Mouse (Mus musculus): ENCODE results near the gene Tram2.

GRCm38 (mm10) chr1:20997881-20998389 is 81.1 kb downstream of the Tram2 start:
- TF ChIP-seq TAL1 (conservative IDR thresholded peaks at IDR 0.05; ENCODE audit: low read depth, low read length) (no peak), CTCF (IDR thresholded peaks at IDR 0.05; ENCODE audit: low read depth, low read length) (no peak), GATA1 (IDR thresholded peaks at IDR 0.05; ENCODE audit: borderline replicate concordance, low read length) (no peak), POLR2AphosphoS5 (IDR thresholded peaks at IDR 0.05; ENCODE audit: insufficient replicate concordance, low read depth, low read length) (no peak), GATA2 (IDR thresholded peaks at IDR 0.05; ENCODE audit: borderline replicate concordance, low read depth, low read length) (no peak)

Measured in G1E (cell line).